Mouse (Mus musculus): ENCODE measurements around the gene Zdhhc14. TPM values are rescaled to one million over a fixed set of nuclear protein-coding genes. Genes with fewer than 3 reads are reported as not detected.

Zdhhc14 gene
- total and polyA plus RNA-seq, 3 experiments = 0.34 to 1.3 (median 0.35) TPM

- TF ChIP-seq POLR2AphosphoS2 (IDR thresholded peaks at IDR 0.05; ENCODE audit: low read depth, low read length) (no peak), MAFK (IDR thresholded peaks at IDR 0.05; ENCODE audit: insufficient replicate concordance, low read length) (no peak), TBP (conservative IDR thresholded peaks at IDR 0.05; ENCODE audit: low read depth, low read length) (no peak), HCFC1 (IDR thresholded peaks at IDR 0.05; ENCODE audit: low read depth, low read length) (no peak), MAZ (IDR thresholded peaks at IDR 0.05; ENCODE audit: low read depth, low read length) (no peak), CHD2 (IDR thresholded peaks at IDR 0.05; ENCODE audit: low read length) (no peak), MXI1 (IDR thresholded peaks at IDR 0.05; ENCODE audit: low read depth, low read length) (no peak), GABPA (IDR thresholded peaks at IDR 0.05; ENCODE audit: insufficient replicate concordance, low read depth, low read length) (no peak), ZNF384 (IDR thresholded peaks at IDR 0.05; ENCODE audit: low read depth, low read length) (peak; percentile 86), ELF1 (IDR thresholded peaks at IDR 0.05; ENCODE audit: low read depth, low read length) (no peak), BHLHE40 (IDR thresholded peaks at IDR 0.05; ENCODE audit: low read depth, low read length) (no peak), ZMIZ1 (IDR thresholded peaks at IDR 0.05; ENCODE audit: low read depth, low read length) (no peak), CHD1 (IDR thresholded peaks at IDR 0.05; ENCODE audit: low read depth, low read length) (no peak), USF2 (conservative IDR thresholded peaks at IDR 0.05; ENCODE audit: low read depth, low read length) (no peak), PAX5 (IDR thresholded peaks at IDR 0.05; ENCODE audit: low read length) (no peak), MYC (IDR thresholded peaks at IDR 0.05; ENCODE audit: low read depth, low read length) (peak; percentile 36; the same call in 1 of the 2 replicates), NELFE (IDR thresholded peaks at IDR 0.05; ENCODE audit: low read depth, low read length) (no peak), ZKSCAN1 (IDR thresholded peaks at IDR 0.05; ENCODE audit: borderline replicate concordance, low read depth, low read length) (no peak)
Measured at GRCm38 (mm10) chr17:5729587-5730125, 237.3 kb downstream of the Zdhhc14 start (continued).

GRCm38 (mm10) chr17:5730538-5730937 is 238.2 kb downstream of the Zdhhc14 start:
- Histone ChIP-seq H3K9ac (ENCODE audit: insufficient read depth, low read depth) (no peak overlapping the region), H3K4me2 (ENCODE audit: insufficient read depth, low read depth, poor library complexity, severe bottlenecking) (no peak overlapping the region), H3K79me2 (replicated peaks; ENCODE audit: control insufficient read depth, extremely low read depth, insufficient read depth, poor library complexity, severe bottlenecking) (no peaks in the 10 kb centered on the region), H3K36me3 (replicated peaks in 1 of 2; ENCODE audit: control insufficient read depth in 1 of 2, insufficient read depth in 1 of 2, low read length in 1 of 2) (peaks cover 0 to 4% of the 10 kb centered on the region in 2 experiments), H3K27me3 (replicated peaks) (no peaks in the 10 kb centered on the region), H3K4me1 (ENCODE audit: control insufficient read depth in 1 of 2, insufficient read depth in 2 of 2) (peaks cover 18 to 71% of the 10 kb centered on the region in 2 experiments), H3K9me3 (replicated peaks; ENCODE audit: low read length) (no peaks in the 10 kb centered on the region), H3K27ac (ENCODE audit: insufficient read depth, low read depth) (no peak overlapping the region), H3K4me3 (replicated peaks in 1 of 3; ENCODE audit: low read depth in 2 of 3, low read length in 2 of 3, poor library complexity in 1 of 3) (no peak overlapping the region)
- no peak for TF ChIP-seq TBP (conservative IDR thresholded peaks at IDR 0.05; ENCODE audit: low read depth, low read length)
- no peak for TF ChIP-seq MAFK (IDR thresholded peaks at IDR 0.05; ENCODE audit: insufficient replicate concordance, low read length)
- TF ChIP-seq JUND (conservative IDR thresholded peaks at IDR 0.05; ENCODE audit: low read depth, low read length) = no peak; the same call in 1 of the 2 replicates
- no peak for TF ChIP-seq USF1 (IDR thresholded peaks at IDR 0.05; ENCODE audit: low read depth, low read length)
- TF ChIP-seq MAX (IDR thresholded peaks at IDR 0.05; ENCODE audit: low read length) = no peak
- TF ChIP-seq ETS1 (conservative IDR thresholded peaks at IDR 0.05; ENCODE audit: low read depth, low read length) = peak; percentile 67
- TF ChIP-seq JUN (IDR thresholded peaks at IDR 0.05; ENCODE audit: insufficient read depth, low read depth, low read length) = no peak
- TF ChIP-seq CHD2 (IDR thresholded peaks at IDR 0.05; ENCODE audit: low read length) = no peak
- TF ChIP-seq MEF2A (IDR thresholded peaks at IDR 0.05; ENCODE audit: borderline replicate concordance, low read depth, low read length) = peak; percentile 87
- TF ChIP-seq IRF4 (IDR thresholded peaks at IDR 0.05; ENCODE audit: low read depth, low read length) = peak; percentile 75
- TF ChIP-seq TCF12 (IDR thresholded peaks at IDR 0.05; ENCODE audit: low read depth, low read length) = 0 out of 2 replicates have a peak, but pooled peaks have one; percentile 40
- no peak for TF ChIP-seq CHD1 (IDR thresholded peaks at IDR 0.05; ENCODE audit: low read depth, low read length)
- TF ChIP-seq BHLHE40 (IDR thresholded peaks at IDR 0.05; ENCODE audit: low read depth, low read length) = peak; percentile 66
- TF ChIP-seq RCOR1 (conservative IDR thresholded peaks at IDR 0.05; ENCODE audit: low read depth, low read length) = no peak
- TF ChIP-seq EP300 (IDR thresholded peaks at IDR 0.05; ENCODE audit: low read length) = peak; percentile 82
- no peak for TF ChIP-seq MYC (IDR thresholded peaks at IDR 0.05; ENCODE audit: low read depth, low read length)
- in situ Hi-C loops (cut with MboI; ENCODE audit: low pct_ligation_motif_present, low pct_unique_long_range_greater_than_20kb, low sequenced_read_pairs) = no loop called here
- dilution Hi-C loops (cut with MboI; ENCODE audit: extremely low pct_ligation_motif_present, extremely low pct_unique_long_range_greater_than_20kb, low sequenced_read_pairs) = no loop called here
- DNase-seq (ENCODE audit: extremely low read depth) = peak; percentile 84

Data from CH12.LX (cell line).